Mouse (Mus musculus): ENCODE data around the gene Clcf1. TPM values are rescaled to one million over a fixed set of nuclear protein-coding genes. Genes with fewer than 3 reads are reported as not detected.
A peak's percentile ranks its signal among the peaks of the same experiment; 100 is the strongest.

Clcf1 gene
- polyA plus RNA-seq, 1 experiment from 2014 or later: 3.3 TPM

- Histone ChIP-seq H3K9me3 (no peaks in the 10 kb centered on the region), H3K4me3 (peak overlapping the region; percentile 19; the same call in 1 of the 2 replicates), H3K36me3 (replicated peaks) (peaks cover 77% of the 10 kb centered on the region), H3K27me3 (replicated peaks; ENCODE audit: low read depth, poor library complexity, severe bottlenecking) (no peaks in the 10 kb centered on the region), H3K27ac (replicated peaks) (no peak overlapping the region), H3K4me1 (peaks cover 67% of the 10 kb centered on the region)
- no peak for DNase-seq (ENCODE audit: low spot score)
- WGBS: 79% methylated on average over 2 of the region's 2 CpGs
These were observed 18.0 kb upstream of the Clcf1 start for GRCm38 (mm10) chr19:4196048-4196447.

- Histone ChIP-seq H3K4me1 (peaks cover 62% of the 10 kb centered on the region), H3K27me3 (replicated peaks; ENCODE audit: low read depth, poor library complexity, severe bottlenecking) (no peaks in the 10 kb centered on the region), H3K9me3 (no peaks in the 10 kb centered on the region), H3K36me3 (replicated peaks) (peaks cover 77% of the 10 kb centered on the region), H3K4me3 (0 out of 2 replicates have a peak overlapping the region, but pooled peaks have one; percentile 19), H3K27ac (replicated peaks) (peak overlapping the region; percentile 32; the same call in 1 of the 2 replicates)
- DNase-seq (ENCODE audit: low spot score): no peak
- WGBS: 49% methylated on average over 5 of the region's 5 CpGs
These were observed 17.5 kb upstream of the Clcf1 start for GRCm38 (mm10) chr19:4196548-4196947.

GRCm38 (mm10) chr19:4197180-4197579 is 16.9 kb upstream of the Clcf1 start:
- Histone ChIP-seq H3K4me3 (no peak overlapping the region), H3K36me3 (replicated peaks) (peaks cover 77% of the 10 kb centered on the region), H3K4me1 (peaks cover 64% of the 10 kb centered on the region), H3K9me3 (no peaks in the 10 kb centered on the region), H3K27me3 (replicated peaks; ENCODE audit: low read depth, poor library complexity, severe bottlenecking) (no peaks in the 10 kb centered on the region), H3K27ac (replicated peaks) (no peak overlapping the region)
- no peak for DNase-seq (ENCODE audit: low spot score)
- 73% methylated on average over 3 of the region's 3 CpGs for WGBS

GRCm38 (mm10) chr19:4201291-4201909 is 12.6 kb upstream of the Clcf1 start, which contains the start of gene Rad9a:
TSS of gene Rad9a (minus strand) at chr19:4201662.
- DNase-seq (ENCODE audit: low spot score): peak; percentile 97
- Histone ChIP-seq H3K4me3 (peak within 1 kb of the TSS; percentile 75), H3K9me3 (no peaks in the 10 kb centered on the region), H3K27ac (replicated peaks) (peak within 1 kb of the TSS; percentile 88), H3K27me3 (replicated peaks; ENCODE audit: low read depth, poor library complexity, severe bottlenecking) (peaks cover 32% of the 10 kb centered on the region), H3K36me3 (replicated peaks) (peaks cover 41% of the 10 kb centered on the region), H3K4me1 (peaks cover 45% of the 10 kb centered on the region)
- WGBS: under 1% methylated on average over 34 of the region's 34 CpGs

- no peak for DNase-seq (ENCODE audit: low spot score)
- peaks cover 37% of the 10 kb centered on the region for H3K4me1 ChIP-seq
- H3K4me3 ChIP-seq: peak overlapping the region; percentile 75
- no peaks in the 10 kb centered on the region for H3K9me3 ChIP-seq
- peaks cover 34% of the 10 kb centered on the region for H3K36me3 ChIP-seq (replicated peaks)
- peaks cover 34% of the 10 kb centered on the region for H3K27me3 ChIP-seq (replicated peaks; ENCODE audit: low read depth, poor library complexity, severe bottlenecking)
- 23% methylated on average over 7 of the region's 7 CpGs for WGBS
- peak overlapping the region; percentile 88 for H3K27ac ChIP-seq (replicated peaks)
These were observed 11.9 kb upstream of the Clcf1 start for GRCm38 (mm10) chr19:4202149-4202548.

GRCm38 (mm10) chr19:4203148-4203547 is 10.9 kb upstream of the Clcf1 start:
- no peak overlapping the region for H3K27ac ChIP-seq (replicated peaks)
- H3K9me3 ChIP-seq: no peaks in the 10 kb centered on the region
- 65% methylated on average over 3 of the region's 3 CpGs for WGBS
- H3K4me3 ChIP-seq: no peak overlapping the region
- H3K36me3 ChIP-seq (replicated peaks): peaks cover 24% of the 10 kb centered on the region
- no peak for DNase-seq (ENCODE audit: low spot score)
- peaks cover 36% of the 10 kb centered on the region for H3K27me3 ChIP-seq (replicated peaks; ENCODE audit: low read depth, poor library complexity, severe bottlenecking)
- H3K4me1 ChIP-seq: peaks cover 33% of the 10 kb centered on the region

- peaks cover 42% of the 10 kb centered on the region for H3K27me3 ChIP-seq (replicated peaks; ENCODE audit: low read depth, poor library complexity, severe bottlenecking)
- no peak overlapping the region for H3K27ac ChIP-seq (replicated peaks)
- no peaks in the 10 kb centered on the region for H3K9me3 ChIP-seq
- DNase-seq (ENCODE audit: low spot score): no peak
- peaks cover 36% of the 10 kb centered on the region for H3K4me1 ChIP-seq
- no peak overlapping the region for H3K4me3 ChIP-seq
- H3K36me3 ChIP-seq (replicated peaks): peaks cover 18% of the 10 kb centered on the region
- WGBS: 67% methylated on average over 13 of the region's 13 CpGs
These were observed 10.3 kb upstream of the Clcf1 start for GRCm38 (mm10) chr19:4203604-4204326.

- H3K9me3 ChIP-seq: no peaks in the 10 kb centered on the region
- no peak for DNase-seq (ENCODE audit: low spot score)
- H3K27ac ChIP-seq (replicated peaks): no peak overlapping the region
- 67% methylated on average over 4 of the region's 4 CpGs for WGBS
- no peak overlapping the region for H3K4me3 ChIP-seq
- H3K36me3 ChIP-seq (replicated peaks): peaks cover 7% of the 10 kb centered on the region
- H3K27me3 ChIP-seq (replicated peaks; ENCODE audit: low read depth, poor library complexity, severe bottlenecking): peaks cover 49% of the 10 kb centered on the region
- peaks cover 31% of the 10 kb centered on the region for H3K4me1 ChIP-seq
These were observed 9.1 kb upstream of the Clcf1 start for GRCm38 (mm10) chr19:4204889-4205288.

- Histone ChIP-seq H3K4me3 (no peak overlapping the region), H3K9me3 (no peaks in the 10 kb centered on the region), H3K27ac (replicated peaks) (no peak overlapping the region), H3K36me3 (replicated peaks) (no peaks in the 10 kb centered on the region), H3K27me3 (replicated peaks; ENCODE audit: low read depth, poor library complexity, severe bottlenecking) (peaks cover 69% of the 10 kb centered on the region), H3K4me1 (peaks cover 23% of the 10 kb centered on the region)
- WGBS: 4% methylated on average over 2 of the region's 2 CpGs
- peak; percentile 82 for DNase-seq (ENCODE audit: low spot score)
These were observed 7.1 kb upstream of the Clcf1 start for GRCm38 (mm10) chr19:4206971-4207370.

- Histone ChIP-seq H3K9me3 (no peaks in the 10 kb centered on the region), H3K27ac (replicated peaks) (peak overlapping the region; percentile 35; the same call in 1 of the 2 replicates), H3K4me1 (peaks cover 29% of the 10 kb centered on the region), H3K36me3 (replicated peaks) (no peaks in the 10 kb centered on the region), H3K27me3 (replicated peaks; ENCODE audit: low read depth, poor library complexity, severe bottlenecking) (peaks cover 74% of the 10 kb centered on the region), H3K4me3 (no peak overlapping the region)
- DNase-seq (ENCODE audit: low spot score): no peak
- WGBS: 74% methylated on average over 5 of the region's 5 CpGs
These were observed 5.5 kb upstream of the Clcf1 start for GRCm38 (mm10) chr19:4208563-4208962.

GRCm38 (mm10) chr19:4211891-4212588 is 2.0 kb upstream of the Clcf1 start:
- Histone ChIP-seq H3K27ac (replicated peaks) (peak overlapping the region; percentile 62), H3K4me1 (peaks cover 64% of the 10 kb centered on the region), H3K36me3 (replicated peaks) (no peaks in the 10 kb centered on the region), H3K27me3 (replicated peaks; ENCODE audit: low read depth, poor library complexity, severe bottlenecking) (peaks cover 85% of the 10 kb centered on the region), H3K9me3 (no peaks in the 10 kb centered on the region), H3K4me3 (peak overlapping the region; percentile 69)
- 17% methylated on average over 4 of the region's 4 CpGs for WGBS
- DNase-seq (ENCODE audit: low spot score): no peak

- Histone ChIP-seq H3K9me3 (no peaks in the 10 kb centered on the region), H3K27me3 (replicated peaks; ENCODE audit: low read depth, poor library complexity, severe bottlenecking) (peaks cover 93% of the 10 kb centered on the region), H3K4me1 (peaks cover 78% of the 10 kb centered on the region), H3K4me3 (peak overlapping the region; percentile 69), H3K36me3 (replicated peaks) (no peaks in the 10 kb centered on the region), H3K27ac (replicated peaks) (peak overlapping the region; percentile 91)
- peak; percentile 36 for DNase-seq (ENCODE audit: low spot score)
- WGBS: 1% methylated on average over 9 of the region's 9 CpGs
These were observed 489 bp upstream of the Clcf1 start for GRCm38 (mm10) chr19:4213524-4213974.

Data from embryonic facial prominence, embryonic 10.5 days (tissue).